Mouse (Mus musculus) activated CD4-positive, CD25-positive, alpha-beta regulatory T cell, adult 4 months (primary cell): ENCODE data around the gene Hoxa13. TPM values are rescaled to one million over a fixed set of nuclear protein-coding genes. Genes with fewer than 3 reads are reported as not detected.

Experiments used
- ATAC-seq: one replicate; pipeline ENCODE4 v1.8.0; 2017
- polyA plus RNA-seq, 2 experiments: library from polyadenylated mRNA; unstranded; fragments of 100-300 nt; shearing (Covaris generic); gene quantifications; one replicate each; pipeline ENCODE4 v1.2.1; 2017

Gene Hoxa13
- polyA plus RNA-seq, 2 experiments from 2014 or later = not detected

DNA sequence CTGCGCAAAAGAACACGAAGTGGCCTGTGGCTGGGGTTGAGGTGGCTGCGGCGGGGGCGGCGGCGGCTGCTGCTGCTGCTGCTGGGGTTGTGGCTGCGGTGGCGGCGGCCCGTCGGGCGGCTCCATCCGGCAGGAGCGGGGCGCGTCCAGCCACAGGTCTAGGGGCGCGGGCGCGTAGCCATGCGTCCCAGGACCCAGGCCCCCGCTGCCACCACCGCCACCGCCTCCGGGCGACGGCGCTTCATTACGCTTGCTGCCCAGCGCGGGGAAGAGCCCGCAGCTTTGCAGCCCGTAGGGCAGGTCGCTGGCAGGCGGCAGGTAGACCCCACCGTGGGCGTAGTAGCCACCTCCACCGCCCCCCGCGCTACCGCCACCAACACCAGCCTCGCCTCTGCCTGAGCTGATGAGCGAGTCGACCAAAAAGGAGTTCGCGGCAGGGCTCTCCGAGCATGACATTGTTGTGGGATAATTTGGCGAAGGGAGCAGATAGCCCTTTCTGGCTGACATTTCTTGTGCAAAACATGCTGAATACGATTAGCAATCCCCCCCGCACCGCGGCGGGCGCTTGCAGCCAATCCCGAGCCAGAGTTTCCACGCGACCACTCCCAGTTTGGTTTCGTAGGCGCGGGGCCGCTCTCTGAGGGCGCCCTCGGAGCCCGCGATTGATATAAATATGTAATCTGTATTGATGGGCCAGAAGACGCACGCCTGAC lies 26.1 kb downstream of the Hoxa13 start:
- no peak for ATAC-seq

DNA sequence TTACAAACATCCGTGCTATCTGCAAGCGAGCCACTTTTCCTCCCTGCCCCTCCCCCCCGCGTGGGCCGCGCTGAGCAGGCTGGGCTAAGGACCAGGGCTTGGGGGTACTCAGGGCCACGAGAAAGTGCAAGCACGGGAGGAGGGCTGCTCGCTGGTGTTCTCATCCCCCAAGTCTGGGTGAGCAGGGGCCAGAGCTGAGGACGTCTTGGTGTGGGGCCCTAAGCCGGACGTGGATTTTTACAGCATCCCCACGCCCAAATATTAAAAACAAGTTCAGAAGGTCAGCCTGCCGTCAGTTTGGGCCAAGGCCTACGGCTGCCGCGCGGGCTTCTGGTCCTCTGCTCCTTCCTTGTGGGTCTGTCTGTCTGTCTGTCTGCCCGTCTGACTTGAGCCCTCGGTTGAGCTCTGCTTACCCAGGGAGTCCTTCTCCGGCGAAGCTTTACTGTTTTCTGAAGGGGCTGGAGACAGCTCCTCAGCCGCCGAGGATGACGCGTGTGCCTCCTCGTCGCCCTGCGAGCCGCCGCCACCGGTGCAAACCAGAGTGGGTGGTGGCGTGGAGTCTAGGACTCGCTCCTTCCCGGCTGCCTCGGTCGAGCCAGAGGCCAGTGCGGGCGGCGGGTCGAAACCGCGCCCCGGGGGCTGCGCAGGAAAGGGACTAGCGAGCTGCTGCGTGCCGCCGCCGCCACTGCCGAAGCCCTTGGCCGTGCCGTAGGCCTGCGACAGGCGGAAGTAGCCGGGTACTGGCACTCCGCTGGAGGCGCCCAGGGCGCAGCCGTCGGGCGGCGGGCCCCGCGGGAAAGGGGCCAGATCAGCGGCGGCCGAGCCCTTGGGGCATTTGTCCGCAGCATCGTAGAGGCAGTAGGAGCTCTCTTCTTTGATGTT lies 26.9 kb downstream of the Hoxa13 start:
- no peak for ATAC-seq

DNA sequence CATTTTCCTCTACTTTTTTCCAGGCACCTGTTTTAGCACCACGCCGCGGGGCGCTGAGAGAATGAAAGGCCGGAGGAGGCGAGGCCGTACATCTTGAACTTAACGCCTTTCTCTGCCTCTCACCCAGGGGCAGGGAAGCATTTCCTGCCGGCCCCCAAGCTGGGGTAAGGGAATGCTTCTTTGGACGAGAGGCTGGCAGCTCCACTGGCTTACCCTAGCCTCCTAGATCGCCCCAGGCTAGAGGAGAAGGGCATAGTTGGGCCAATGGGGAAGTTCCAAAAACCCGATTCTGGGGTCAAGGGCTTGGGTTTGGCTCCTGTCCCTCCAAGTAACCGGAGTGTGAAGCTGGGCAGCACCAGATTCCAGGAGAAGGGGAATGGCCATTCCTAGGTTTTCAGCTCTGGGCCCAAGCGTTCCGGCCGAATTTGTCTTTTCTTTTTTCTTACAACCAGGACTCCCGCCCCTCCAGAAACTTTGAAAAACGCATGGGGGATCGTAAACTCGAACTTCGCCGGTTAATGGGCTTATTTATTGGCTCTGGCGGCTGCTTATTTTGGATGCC lies 27.6 kb downstream of the Hoxa13 start:
- no peak for ATAC-seq

DNA sequence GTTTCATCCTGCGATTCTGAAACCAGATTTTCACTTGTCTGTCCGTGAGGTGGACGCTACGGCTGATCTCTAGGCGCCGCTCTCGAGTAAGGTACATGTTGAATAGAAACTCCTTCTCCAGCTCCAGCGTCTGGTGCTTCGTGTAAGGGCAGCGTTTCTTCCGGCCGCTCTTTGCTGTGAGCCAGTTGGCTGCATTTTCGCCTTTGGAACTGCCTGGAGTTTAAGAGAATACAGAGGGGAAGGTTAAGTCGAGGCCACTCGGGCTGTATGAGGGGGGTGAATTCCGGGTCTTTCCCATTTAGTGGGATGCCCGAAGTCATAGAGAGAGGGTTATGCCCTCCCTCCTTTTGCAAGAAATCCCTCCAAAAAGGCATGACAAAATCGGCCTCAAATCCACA lies 28.1 kb downstream of the Hoxa13 start:
- ATAC-seq = no peak

DNA sequence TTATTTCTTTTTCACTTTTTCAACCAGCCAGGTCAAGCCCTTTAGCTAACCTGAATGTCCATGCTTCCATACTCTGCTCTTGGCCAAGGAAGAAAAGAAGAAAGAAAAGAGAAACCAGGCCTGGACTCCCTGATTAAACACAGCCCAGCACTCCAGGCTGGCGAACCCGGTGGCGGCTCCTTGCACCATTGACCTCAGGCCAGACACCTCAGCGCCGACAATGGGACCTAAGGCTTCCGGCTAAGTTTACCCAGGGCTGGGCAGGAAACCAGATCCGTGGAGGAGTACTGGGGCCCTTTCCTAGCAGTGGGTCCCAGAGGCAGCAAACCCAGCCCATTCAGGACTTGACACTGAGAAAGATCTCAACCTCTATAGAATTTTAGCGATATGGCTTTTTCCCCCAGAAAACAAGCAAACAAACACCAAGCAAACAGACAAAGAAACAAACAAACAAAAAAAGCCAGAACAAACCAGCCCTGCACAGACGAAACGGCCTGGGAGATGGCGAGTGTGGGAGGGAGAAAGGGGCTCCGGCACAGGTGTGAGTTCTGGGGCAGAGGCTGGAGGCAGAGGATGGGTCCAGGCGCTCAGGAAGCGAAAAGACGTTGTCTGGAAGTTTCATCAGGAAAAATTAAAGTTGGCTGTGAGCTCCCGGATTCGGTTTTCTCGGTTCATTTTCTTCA lies 28.7 kb downstream of the Hoxa13 start:
- no peak for ATAC-seq

DNA sequence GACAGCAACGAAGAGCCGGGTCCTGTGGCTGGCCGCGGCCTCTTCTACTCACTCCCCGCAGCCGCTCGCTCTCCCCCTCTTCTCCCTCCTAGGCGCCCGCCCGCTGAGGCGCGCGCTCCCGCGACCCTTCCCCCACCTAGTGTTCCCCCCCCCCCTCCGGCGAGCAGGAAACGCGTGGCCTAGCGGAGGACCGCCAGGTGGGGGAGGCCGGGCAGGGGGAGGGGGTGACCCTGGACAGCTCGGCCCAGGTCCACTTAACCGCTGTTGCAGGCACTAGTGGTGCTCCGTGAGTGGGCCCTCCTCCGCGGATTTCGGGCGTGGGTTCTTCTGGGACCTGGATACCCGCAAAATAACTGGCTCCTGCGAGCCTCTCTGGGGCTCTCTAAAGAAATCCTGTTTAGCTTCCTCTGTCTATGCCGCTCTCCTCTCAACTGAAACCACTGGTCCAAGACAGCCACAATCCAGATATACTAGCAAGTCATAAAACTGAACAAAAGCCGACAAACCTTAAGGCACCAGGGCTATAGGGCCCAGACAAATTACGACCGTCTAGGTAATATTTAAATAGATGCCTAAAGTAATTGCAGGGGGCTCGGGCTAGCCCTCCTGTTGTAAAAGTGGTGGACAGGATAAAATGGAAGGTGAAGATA lies 30.0 kb downstream of the Hoxa13 start, which contains the start of gene Hoxa9:
Gene Hoxa9 (minus strand): TSS at position 574 of the 650 bp plus-strand sequence.
- ATAC-seq = no peak

DNA sequence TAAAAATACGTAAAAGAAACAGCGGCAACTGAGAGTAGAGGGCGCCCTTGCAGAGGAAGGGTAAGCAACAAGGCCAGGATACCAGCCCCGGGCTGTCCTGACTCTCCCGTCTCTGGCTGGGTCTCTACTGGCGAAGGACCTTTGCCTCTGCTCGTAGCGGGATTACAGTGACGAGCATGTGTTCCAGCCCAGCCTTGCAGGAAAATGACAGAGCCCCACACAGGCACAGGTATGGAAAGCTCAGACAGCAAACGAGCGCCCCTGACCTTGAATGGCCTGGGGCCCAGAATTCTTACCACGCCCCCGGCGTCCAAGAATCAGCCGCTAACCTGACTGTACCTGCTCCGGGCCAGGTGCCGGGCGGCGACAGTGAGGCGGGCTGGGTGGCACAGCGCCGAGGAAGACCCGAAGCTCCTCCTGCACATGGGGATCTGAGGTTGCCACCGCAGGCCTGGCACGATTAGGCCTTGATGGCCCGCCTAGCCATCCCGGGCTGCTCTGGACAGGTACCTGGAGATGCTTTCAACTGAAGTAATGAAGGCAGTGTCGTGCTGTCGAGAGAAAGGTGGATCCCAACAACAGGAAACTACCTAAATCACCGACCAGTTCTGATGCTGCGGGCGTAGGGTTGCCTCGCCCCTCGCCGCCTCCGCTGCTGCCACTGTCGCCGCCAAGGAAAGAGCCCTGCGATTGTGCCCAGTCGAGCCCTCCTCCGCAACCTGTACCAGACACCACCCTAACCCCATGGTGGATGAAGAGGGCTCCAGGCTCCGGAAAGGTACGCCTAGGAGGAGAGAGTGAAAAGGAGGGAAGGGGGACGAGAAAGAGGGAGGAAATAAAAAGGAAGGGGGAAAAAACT lies 30.9 kb downstream of the Hoxa13 start:
- ATAC-seq = peak; percentile 40

DNA sequence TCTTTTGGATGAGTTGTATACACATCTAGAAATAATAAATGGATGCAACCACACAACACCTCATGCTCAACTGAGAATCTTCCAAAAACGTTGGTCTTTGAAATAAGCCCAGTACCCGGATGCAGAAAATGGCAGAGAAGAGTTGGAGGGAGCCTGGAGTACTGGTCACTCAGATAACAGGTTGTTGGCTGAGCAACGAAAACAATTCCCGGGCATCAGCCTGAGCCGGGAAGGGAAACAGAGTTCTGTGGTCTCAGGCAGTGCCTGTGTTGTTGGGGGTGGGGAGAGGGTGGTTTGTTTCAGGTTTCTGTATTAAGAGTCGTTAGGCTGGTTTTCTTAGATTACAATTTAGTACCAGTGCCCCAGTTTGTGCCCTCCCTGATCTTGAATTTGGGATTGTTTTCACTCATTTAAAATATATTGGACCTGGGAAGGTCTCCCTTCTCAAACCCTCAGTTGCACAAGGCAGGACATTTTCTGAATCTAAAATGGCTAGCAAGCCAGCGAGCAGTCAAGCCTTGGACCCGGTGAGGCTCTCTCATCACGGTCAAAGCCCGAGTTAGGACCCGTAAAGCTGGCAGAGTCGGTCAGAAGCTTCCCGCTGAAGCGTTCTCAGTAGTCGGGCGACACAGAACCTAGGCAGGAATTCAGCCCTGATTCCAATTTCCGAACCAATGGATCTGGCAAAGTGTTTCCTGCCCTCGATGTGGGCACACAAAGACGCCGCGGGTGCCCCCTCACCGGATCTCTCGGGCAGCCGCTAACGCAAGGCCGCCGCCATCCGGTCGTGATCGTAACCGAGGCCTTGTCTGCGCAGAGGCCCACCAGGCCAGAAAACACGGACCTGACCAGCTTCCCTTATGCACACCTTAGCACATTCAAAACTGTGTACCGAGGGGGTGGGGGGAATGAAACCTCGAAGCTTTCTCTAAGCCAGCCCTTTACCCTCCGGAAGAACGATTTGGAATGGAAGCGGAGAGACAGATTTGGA lies 31.9 kb downstream of the Hoxa13 start:
- ATAC-seq = no peak

DNA sequence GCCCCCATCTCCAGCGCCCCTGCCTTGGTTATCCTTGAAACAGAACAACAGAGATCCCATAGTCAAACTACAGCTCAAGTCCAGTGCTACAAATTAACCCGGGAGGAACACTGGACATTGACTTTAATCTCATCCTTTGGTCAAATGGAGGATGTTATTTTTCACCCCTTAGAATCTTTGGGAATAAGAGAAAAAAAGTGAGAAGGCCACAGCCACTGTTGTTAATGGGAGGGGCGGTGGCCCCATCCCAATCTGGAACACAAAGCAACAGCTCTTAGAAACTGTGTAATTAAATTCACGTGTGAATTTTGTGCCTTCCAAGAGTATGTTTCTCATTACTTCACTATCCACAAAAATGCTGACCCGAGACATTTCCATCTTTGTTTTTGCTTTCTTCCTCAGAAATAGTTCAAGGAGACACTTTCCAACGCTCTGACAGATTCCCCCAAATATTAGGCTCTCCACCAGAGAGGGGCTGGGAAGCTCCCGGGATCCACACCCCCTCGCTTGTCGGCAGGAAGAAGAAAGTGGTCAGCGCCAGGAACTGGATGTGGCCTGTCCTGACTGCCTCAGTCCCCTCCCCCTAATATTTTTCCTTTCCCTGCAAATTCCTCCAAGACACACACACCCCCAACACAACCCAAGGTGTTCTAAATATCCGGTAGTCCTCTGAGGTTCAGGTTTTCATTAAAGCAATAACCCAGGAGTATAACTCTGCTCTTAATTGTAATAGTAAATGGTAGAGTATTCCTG lies 33.0 kb downstream of the Hoxa13 start:
- ATAC-seq = no peak

DNA sequence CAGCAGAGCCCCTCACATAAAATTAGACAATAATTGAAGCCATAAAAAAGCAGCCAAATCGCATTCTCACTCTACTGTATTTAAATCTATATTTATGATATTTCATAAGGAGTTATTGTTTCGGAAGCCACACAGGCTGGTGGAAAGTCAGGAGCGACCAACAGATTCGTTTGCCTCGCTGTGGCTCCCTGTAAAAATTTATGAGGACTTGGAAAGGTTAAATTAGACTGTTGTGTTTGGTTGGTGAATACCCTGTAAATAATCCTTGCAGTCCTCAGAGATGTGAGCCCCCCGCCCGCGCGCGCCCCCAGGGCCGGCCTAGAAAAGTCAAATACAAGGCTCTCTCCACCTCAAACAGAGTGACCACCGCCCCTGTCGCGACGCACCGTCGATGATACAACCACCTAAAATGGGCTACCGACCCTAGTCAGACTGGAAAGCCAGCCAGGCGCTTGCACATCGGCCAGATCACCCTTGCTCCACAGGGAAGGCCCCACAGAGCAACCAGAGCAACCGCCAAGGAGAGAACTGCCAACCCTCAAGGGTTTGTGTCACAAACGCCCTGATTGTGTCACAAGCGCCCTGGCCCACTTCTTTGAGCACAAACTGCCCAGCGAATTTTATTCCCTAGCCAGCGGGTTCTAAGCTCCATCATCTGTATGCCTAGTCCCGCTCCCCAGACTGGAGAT lies 34.0 kb downstream of the Hoxa13 start:
- no peak for ATAC-seq

DNA sequence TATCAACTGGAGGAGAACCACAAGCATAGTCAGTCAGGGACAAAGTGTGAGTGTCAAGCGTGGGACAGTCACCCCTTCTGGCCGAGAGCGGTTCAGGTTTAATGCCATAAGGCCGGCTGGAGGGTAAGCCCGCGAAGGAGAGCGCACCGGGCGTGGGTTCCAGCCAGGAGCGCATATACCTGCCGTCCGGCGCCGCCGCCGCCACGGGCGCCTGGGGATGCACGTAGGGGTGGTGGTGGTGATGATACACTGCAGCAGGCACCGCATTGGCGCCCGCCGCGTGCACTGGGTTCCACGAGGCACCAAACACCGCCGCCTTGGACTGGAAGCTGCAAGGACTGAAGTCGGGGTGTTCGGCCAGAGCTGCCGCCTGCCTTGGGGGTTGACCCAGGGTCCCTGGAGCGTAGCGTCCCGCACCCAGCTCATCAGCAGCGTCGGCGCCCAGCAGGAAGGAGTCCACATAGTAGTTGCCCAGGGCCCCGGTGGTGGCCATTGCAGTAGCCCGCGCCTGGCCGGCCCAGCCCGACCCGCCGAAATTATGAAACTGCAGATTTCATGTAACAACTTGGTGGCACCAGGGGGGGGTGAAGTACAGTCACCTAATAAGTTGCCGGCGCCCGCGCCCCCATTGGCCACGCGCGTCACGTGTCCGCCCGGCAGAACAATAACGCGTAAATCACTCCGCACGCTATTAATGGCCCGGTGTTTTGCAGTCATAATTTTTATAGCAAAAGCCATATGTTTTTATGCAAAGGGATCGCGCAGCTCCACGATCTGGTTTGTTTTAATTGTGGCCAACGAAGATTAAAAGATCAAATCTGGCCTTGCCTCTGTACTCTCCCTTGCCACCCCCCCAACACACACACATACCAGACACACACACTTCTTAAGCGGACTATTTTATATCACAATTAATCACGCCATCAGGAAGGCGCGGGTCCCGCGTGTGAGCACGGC lies 34.8 kb downstream of the Hoxa13 start:
- ATAC-seq = no peak

DNA sequence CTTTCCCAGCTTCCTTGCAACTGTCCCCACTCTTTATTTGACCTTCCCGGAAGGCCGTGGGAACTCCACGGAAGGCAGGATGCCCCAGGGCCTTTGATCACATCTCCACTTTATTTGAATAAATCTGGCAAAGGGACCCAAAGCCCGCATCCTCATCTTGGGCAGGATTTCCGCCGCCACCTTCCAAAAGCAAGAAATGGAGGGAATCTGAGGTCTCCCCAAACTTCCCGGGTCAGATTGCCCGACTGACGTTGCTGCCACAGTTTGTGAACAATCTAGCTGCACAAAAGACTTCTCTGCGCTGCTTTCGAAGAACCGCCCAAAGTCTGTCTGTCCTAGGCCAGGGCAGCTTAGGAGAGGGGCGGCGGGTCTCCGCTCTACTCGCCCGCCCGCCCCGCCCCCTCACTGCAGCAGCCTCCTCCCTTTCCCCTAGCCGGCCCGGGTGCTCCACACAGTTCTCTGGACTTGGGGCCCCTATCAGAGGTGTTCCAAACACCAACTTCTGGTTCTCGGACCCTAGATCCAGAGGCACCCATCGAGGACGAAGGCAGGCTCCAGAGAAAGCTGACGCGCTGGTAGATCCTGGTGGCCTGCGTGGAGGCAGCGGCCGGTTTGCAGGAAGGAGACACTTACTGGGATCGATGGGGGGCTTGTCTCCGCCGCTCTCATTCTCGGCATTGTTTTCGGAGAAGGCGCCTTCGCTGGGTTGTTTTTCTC lies 35.6 kb downstream of the Hoxa13 start:
- no peak for ATAC-seq

DNA sequence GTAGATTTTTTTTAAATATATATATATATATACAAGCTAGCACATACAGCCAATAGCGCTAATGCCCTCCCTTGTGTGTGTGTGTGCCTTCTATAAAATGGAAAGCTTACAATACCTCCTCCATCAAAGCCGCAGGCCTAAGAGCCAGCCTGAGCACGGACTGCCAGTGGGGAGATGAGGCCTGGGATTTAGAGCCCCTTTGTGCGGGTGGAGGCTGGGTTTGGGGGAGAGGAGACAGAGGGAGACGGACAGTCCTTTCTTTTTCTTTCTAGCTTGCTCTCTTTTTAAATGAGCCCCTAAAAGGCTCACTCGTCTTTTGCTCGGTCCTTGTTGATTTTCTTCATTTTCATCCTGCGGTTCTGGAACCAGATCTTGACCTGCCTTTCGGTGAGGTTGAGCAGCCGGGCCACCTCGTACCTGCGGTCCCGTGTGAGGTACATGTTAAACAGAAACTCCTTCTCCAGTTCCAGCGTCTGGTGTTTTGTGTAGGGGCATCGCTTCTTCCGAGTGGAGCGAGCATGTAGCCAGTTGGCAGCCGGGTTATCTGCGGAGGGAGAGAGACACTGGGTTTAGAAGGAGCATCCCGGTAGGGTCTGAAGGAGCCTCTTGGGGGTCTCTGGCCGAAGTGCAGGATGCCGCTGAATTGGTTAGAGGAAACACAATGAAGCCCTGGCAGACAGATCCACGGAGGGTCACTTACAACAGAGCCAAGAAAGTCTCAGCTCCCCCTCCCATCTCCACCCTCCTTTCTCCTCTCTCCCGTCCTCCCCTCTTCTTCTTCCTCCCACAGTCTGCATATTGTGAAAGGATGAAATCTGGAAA lies 36.5 kb downstream of the Hoxa13 start:
- ATAC-seq = no peak

DNA sequence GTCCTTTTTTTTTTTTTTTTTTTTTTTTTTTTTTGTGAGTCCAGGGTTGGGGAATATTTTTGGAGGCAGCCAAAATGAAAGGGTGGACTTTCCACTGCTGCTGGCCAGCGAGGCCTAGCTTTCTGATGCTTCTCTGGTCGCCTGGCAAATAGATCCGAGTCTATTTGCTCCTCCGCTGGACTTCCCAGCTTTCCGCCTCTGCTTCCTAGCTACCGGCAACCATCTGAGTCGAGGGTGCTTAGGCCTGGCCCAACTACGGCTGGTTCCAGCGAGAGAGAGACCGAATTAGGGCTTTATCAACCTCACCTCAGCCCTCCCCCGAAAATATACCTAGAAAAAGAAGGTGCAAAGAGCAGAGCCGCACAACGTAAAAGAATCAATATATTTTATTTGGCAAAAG lies 38.0 kb downstream of the Hoxa13 start:
- no peak for ATAC-seq

DNA sequence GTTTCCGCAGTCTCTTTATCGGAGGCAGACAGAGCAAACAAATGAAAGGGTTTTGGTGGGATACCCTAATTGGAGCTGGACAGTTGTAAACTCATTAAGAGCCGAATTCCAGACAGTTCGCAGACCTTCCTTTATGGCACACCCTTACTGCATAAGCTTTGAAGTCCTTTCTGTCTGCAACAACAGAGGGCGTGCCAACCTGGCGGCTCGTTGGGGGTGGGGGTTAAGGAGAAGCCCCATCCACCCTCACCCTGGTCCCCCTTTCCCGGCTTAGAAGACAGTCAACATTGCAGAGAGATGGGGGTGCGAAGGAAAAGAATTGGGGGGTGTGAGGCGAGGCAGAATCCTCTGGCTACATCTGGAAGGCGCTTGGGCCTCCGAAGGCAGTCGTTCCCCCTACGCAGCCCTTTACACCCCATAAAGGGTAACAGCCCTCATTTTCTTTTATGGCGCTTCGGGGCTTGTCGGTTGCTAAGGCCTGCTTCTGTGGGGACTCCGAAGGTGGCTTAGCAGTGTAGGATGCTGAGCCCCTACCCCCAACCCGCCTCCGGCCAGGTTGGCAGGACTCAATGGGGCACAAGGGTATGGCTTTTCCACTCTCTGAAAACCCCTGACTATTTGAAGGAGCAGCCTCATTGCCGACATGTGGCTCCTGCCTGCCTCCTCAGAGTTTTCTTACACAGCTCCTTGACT lies 38.5 kb downstream of the Hoxa13 start:
- no peak for ATAC-seq
